Mouse (Mus musculus): ENCODE results near the gene Fam71a. TPM values are rescaled to one million over a fixed set of nuclear protein-coding genes. Genes with fewer than 3 reads are reported as not detected.

The Fam71a gene
- polyA plus RNA-seq, 1 experiment, result not detected

GRCm38 (mm10) chr1:191114868-191115267, 49.7 kb downstream of the Fam71a start:
- TF ChIP-seq TAL1 (IDR thresholded peaks at IDR 0.05; ENCODE audit: low read length) (no peak), GATA1 (IDR thresholded peaks at IDR 0.05; ENCODE audit: low read length) (no peak)
- Histone ChIP-seq H3K27me3 (ENCODE audit: control insufficient read depth) (no peaks in the 10 kb centered on the region), H3K9me3 (ENCODE audit: control insufficient read depth, low read length) (no peaks in the 10 kb centered on the region), H3K4me3 (replicated peaks) (no peak overlapping the region), H3K4me1 (ENCODE audit: control insufficient read depth) (no peaks in the 10 kb centered on the region), H3K36me3 (ENCODE audit: control insufficient read depth) (no peaks in the 10 kb centered on the region)

Other genes with a start within 250 kb of the Fam71a start
- gene Angel2, start 239.7 kb downstream of the Fam71a start, polyA plus RNA-seq (2012), result 0.15 and 0.29 TPM in 2 replicates
- 0.11 TPM in 1 of 2 replicates, not detected in the other for gene Vash2, start 185.5 kb downstream of the Fam71a start, polyA plus RNA-seq (2012)
- gene Flvcr1, start 138.7 kb downstream of the Fam71a start, polyA plus RNA-seq (2012), result 0.15 and 0.27 TPM in 2 replicates
- not detected in 2 replicates for gene Spata45, start 128.2 kb downstream of the Fam71a start, polyA plus RNA-seq (2012)
- 0.04 and 0.08 TPM in 2 replicates for gene Tatdn3, start 101.9 kb downstream of the Fam71a start, polyA plus RNA-seq (2012)
- 1.4 and 3.2 TPM in 2 replicates for gene Nsl1, start 101.8 kb downstream of the Fam71a start, polyA plus RNA-seq (2012)
- 0.14 TPM in 1 of 2 replicates, not detected in the other for gene Batf3, start 67.0 kb downstream of the Fam71a start, polyA plus RNA-seq (2012)
- 0.16 and 0.27 TPM in 2 replicates for gene Atf3, start 53.2 kb upstream of the Fam71a start, polyA plus RNA-seq (2012)
- 6.9 and 9.3 TPM in 2 replicates for gene Nenf, start 153.4 kb upstream of the Fam71a start, polyA plus RNA-seq (2012)
- 0.50 and 0.92 TPM in 2 replicates for gene Tmem206, start 161.1 kb upstream of the Fam71a start, polyA plus RNA-seq (2012)
- gene Ppp2r5a, start 238.5 kb upstream of the Fam71a start, polyA plus RNA-seq (2012), result 5.6 and 5.9 TPM in 2 replicates